In the genomic region with DNA sequence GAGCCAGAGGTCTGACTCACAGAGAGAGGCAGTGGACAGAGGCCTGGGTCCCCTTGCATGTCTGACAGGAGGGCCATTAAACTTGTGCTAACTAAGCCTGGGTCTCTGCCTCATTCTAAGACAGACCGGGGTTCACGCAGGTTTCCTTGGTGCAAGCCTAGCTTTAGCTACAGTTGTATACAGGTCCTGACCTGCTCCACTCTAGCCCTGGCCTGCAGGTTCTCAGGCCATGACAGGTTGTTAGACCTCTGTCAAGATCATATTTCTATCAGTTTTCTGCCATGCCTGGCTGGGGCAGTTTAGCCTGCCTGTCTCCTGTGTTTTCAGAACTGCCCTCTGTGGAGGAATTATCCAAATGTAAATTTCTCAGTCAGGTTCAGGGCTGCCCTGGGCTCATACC, we compare ENCODE assay signal across 20 mouse cellular contexts. TPM values are rescaled to one million over a fixed set of nuclear protein-coding genes. Genes with fewer than 3 reads are reported as not detected.
DNase-seq lines count a peak whose midpoint lies in the region; ATAC-seq and TF ChIP-seq lines count a peak whose summit lies in the region.
"Had no signal": no experiment of that assay in that cellular context is flagged by ENCODE, and none has a peak within 500 bp of the region (broad histone marks: within the 10 kb centered on the region; RNA-seq: fewer than 3 reads in every experiment).

No protein-coding gene starts in this region.

- H3K9me3 ChIP-seq in hindbrain, embryonic 15.5 days: no peaks in the 10 kb centered on the region
- H3K9me3 ChIP-seq in hindbrain, embryonic 11.5 days (ENCODE audit: control insufficient read depth, low read length): no peaks in the 10 kb centered on the region
- no peaks in the 10 kb centered on the region for H3K9me3 ChIP-seq in neural tube, embryonic 13.5 days
- H3K9me3 ChIP-seq: embryonic facial prominence, embryonic 12.5 days had no signal

- 97% methylated on average over 2 of the region's 2 CpGs for WGBS in hindbrain, embryonic 15.5 days
- WGBS in hindbrain, embryonic 11.5 days: 100% methylated on average over 2 of the region's 2 CpGs
- 96% methylated on average over 2 of the region's 2 CpGs for WGBS in neural tube, embryonic 13.5 days

- no peak overlapping the region for H3K9ac ChIP-seq in hindbrain, embryonic 15.5 days
- H3K9ac ChIP-seq in hindbrain, embryonic 11.5 days (ENCODE audit: low read depth, low read length): no peak overlapping the region
- 0 out of 2 replicates have a peak overlapping the region, but pooled peaks have one; percentile 22 for H3K9ac ChIP-seq in neural tube, embryonic 13.5 days
- H3K9ac ChIP-seq: embryonic facial prominence, embryonic 12.5 days; forebrain, postnatal 0 days had no signal

- H3K27ac ChIP-seq in gastrocnemius, adult 2 months: peak overlapping the region; percentile 83
- 0 out of 2 replicates have a peak overlapping the region, but pooled peaks have one; percentile 4 for H3K27ac ChIP-seq in hindbrain, embryonic 15.5 days (replicated peaks)
- H3K27ac ChIP-seq in hindbrain, embryonic 11.5 days (ENCODE audit: low read depth, low read length): no peak overlapping the region
- no peak overlapping the region for H3K27ac ChIP-seq in neural tube, embryonic 13.5 days (replicated peaks)
- H3K27ac ChIP-seq: embryonic facial prominence, embryonic 12.5 days; left cerebral cortex, adult 2 months had no signal

- peaks cover 54% of the 10 kb centered on the region for H3K4me1 ChIP-seq in hindbrain, embryonic 15.5 days (replicated peaks)
- H3K4me1 ChIP-seq in hindbrain, embryonic 11.5 days (replicated peaks; ENCODE audit: control insufficient read depth, insufficient read depth, low read length): peaks cover 12% of the 10 kb centered on the region
- peaks cover 76% of the 10 kb centered on the region for H3K4me1 ChIP-seq in neural tube, embryonic 13.5 days (replicated peaks)

- DNase-seq in gastrocnemius, adult 2 months: no peak
- no peak for DNase-seq in gastrocnemius, adult 8-10 months (ENCODE audit: low spot score in 2 of 2)
- DNase-seq in hindbrain, embryonic 11.5 days (ENCODE audit: low spot score): no peak
- DNase-seq in neural tube, embryonic 10.5 days (ENCODE audit: extremely low spot score, low spot score): no peak
- DNase-seq in urinary bladder, postnatal 36 days (ENCODE audit: low spot score in 2 of 2): peak; percentile 64 to 66
- no peak for DNase-seq in adrenal gland, adult 18-20 months (ENCODE audit: low spot score in 2 of 2)
- DNase-seq: cerebellum, adult 9-11 months; forebrain, postnatal 0 days; kidney, adult 18-20 months; kidney, postnatal 10 days; left cerebral cortex, postnatal 4 days; lung, postnatal 14 days; thymus, adult 18-20 months; thymus, postnatal 4 days had no signal

- intact Hi-C loops in gastrocnemius, adult 2 months (cut with DNase I): no loop called here

- no peaks in the 10 kb centered on the region for H3K36me3 ChIP-seq in hindbrain, embryonic 15.5 days
- no peaks in the 10 kb centered on the region for H3K36me3 ChIP-seq in hindbrain, embryonic 11.5 days (ENCODE audit: control insufficient read depth, insufficient read depth, low read length)
- 0 out of 2 replicates have a peak, but pooled peaks cover 3% of the 10 kb centered on the region for H3K36me3 ChIP-seq in neural tube, embryonic 13.5 days
- H3K36me3 ChIP-seq: embryonic facial prominence, embryonic 12.5 days had no signal

- no peak for ATAC-seq in hindbrain, embryonic 15.5 days (ENCODE audit: low FRiP score, low read depth)
- no peak for ATAC-seq in hindbrain, embryonic 11.5 days (ENCODE audit: low FRiP score)
- ATAC-seq in neural tube, embryonic 13.5 days (ENCODE audit: low read depth): no peak
- ATAC-seq: forebrain, postnatal 0 days; Patski had no signal

- no peaks in the 10 kb centered on the region for H3K27me3 ChIP-seq in hindbrain, embryonic 15.5 days
- no peaks in the 10 kb centered on the region for H3K27me3 ChIP-seq in hindbrain, embryonic 11.5 days (ENCODE audit: control insufficient read depth, insufficient read depth, low read length)
- H3K27me3 ChIP-seq in neural tube, embryonic 13.5 days: no peaks in the 10 kb centered on the region
- H3K27me3 ChIP-seq: embryonic facial prominence, embryonic 12.5 days; Patski had no signal

- H3K4me3 ChIP-seq in gastrocnemius, adult 2 months: no peak overlapping the region
- H3K4me3 ChIP-seq in hindbrain, embryonic 15.5 days: no peak overlapping the region
- no peak overlapping the region for H3K4me3 ChIP-seq in hindbrain, embryonic 11.5 days (ENCODE audit: low read depth, low read length)
- H3K4me3 ChIP-seq in neural tube, embryonic 13.5 days: no peak overlapping the region
- H3K4me3 ChIP-seq: embryonic facial prominence, embryonic 12.5 days; left cerebral cortex, adult 2 months had no signal

- no peak overlapping the region for H3K4me2 ChIP-seq in hindbrain, embryonic 15.5 days
- no peak overlapping the region for H3K4me2 ChIP-seq in hindbrain, embryonic 11.5 days (replicated peaks; ENCODE audit: low read depth, low read length)
- no peak overlapping the region for H3K4me2 ChIP-seq in neural tube, embryonic 13.5 days
- H3K4me2 ChIP-seq: embryonic facial prominence, embryonic 12.5 days; liver, embryonic 11.5 days had no signal

- no peak for TF ChIP-seq CTCF in gastrocnemius, adult 2 months (IDR thresholded peaks at IDR 0.05)

RNA-seq across cellular contexts. Expression of a gene that starts 33.9 kb away (rescaled TPM):
- total RNA-seq in gastrocnemius, adult 2 months (2021): 10 to 100 TPM; 35.6 to 37.2 TPM
- 10 to 100 TPM; 43.1 to 54.1 (median 49.5) TPM for total RNA-seq in gastrocnemius, adult 8-10 months (2022)
- polyA plus RNA-seq in hindbrain, embryonic 15.5 days (2015; fragmentation: Nextera tagmentation; extraction: Ambion mirVana): 63.2 and 63.7 TPM in 2 replicates
- 47.0 and 53.5 TPM in 2 replicates for polyA plus RNA-seq in hindbrain, embryonic 11.5 days (2014; fragmentation: Nextera tagmentation; extraction: Ambion mirVana)
- polyA plus RNA-seq in neural tube, embryonic 13.5 days (2015; fragmentation: Nextera tagmentation; extraction: Ambion mirVana): 61.4 and 64.5 TPM in 2 replicates
- total RNA-seq in adrenal gland, adult 18-20 months (2021): 10 to 100 TPM; 54.3 to 63.6 TPM

Comparison
In these comparisons a context has a peak if more than half of its experiments do, and no peak if none do; other contexts are left out.
1. H3K27ac ChIP-seq: peak in gastrocnemius, adult 2 months (single experiment) and hindbrain, embryonic 15.5 days (single experiment); none in hindbrain, embryonic 11.5 days (single experiment) and neural tube, embryonic 13.5 days (single experiment).
2. DNase-seq: peak in urinary bladder, postnatal 36 days (2 of 2); none in gastrocnemius, adult 2 months (single experiment), gastrocnemius, adult 8-10 months (0 of 2), hindbrain, embryonic 11.5 days (single experiment), neural tube, embryonic 10.5 days (single experiment) and adrenal gland, adult 18-20 months (0 of 2).